Mouse (Mus musculus) heart, adult 2 months (tissue): ENCODE results near the gene Hnrnpul1. TPM values are rescaled to one million over a fixed set of nuclear protein-coding genes. Genes with fewer than 3 reads are reported as not detected.

Experiments used
- DNase-seq, 2 experiments: peaks; one replicate each; pipeline ENCODE4 v3.0.0; 2021
- H3K27ac ChIP-seq: fragments of 200-600 bp; 2 replicates; pipeline ENCODE4 v1.8.1; 2022
- H3K27me3 ChIP-seq: fragments of 200-500 bp; 2 replicates; pipeline ENCODE4 v1.6.1; 2012; ENCODE audit warnings: mild to moderate bottlenecking, low read length, inconsistent platforms, mixed read lengths; ENCODE audit not compliant: control insufficient read depth, insufficient read depth
- H3K36me3 ChIP-seq: fragments of 200-500 bp; 2 replicates; pipeline ENCODE4 v1.6.1; 2012; ENCODE audit warnings: low read length, inconsistent platforms; ENCODE audit not compliant: control insufficient read depth, insufficient read depth
- H3K4me1 ChIP-seq: fragments of 200-500 bp; 2 replicates; pipeline ENCODE4 v1.6.1; 2011; ENCODE audit warnings: low read length; ENCODE audit not compliant: control insufficient read depth, insufficient read depth
- H3K4me3 ChIP-seq: fragments of 200-600 bp; 2 replicates; pipeline ENCODE4 v1.8.1; 2022
- H3K79me2 ChIP-seq: fragments of 200-500 bp; replicated peaks from 2 replicates; pipeline ENCODE4 v1.6.1; 2012; ENCODE audit warnings: mild to moderate bottlenecking, inconsistent platforms, low read length, moderate library complexity, mixed read lengths; ENCODE audit not compliant: control insufficient read depth, insufficient read depth
- H3K9ac ChIP-seq: fragments of 200-500 bp; 2 replicates; pipeline ENCODE4 v1.6.1; 2012; ENCODE audit warnings: low read depth, mild to moderate bottlenecking, control low read depth, inconsistent platforms, low read length, mixed read lengths
- CTCF ChIP-seq: fragments of 200-600 bp; IDR thresholded peaks from 2 replicates; pipeline ENCODE4 v1.8.1; 2022; ENCODE audit warnings: antibody characterized with exemption, mild to moderate bottlenecking, moderate library complexity
- EP300 ChIP-seq: fragments of 200-500 bp; IDR thresholded peaks from 2 replicates; pipeline ENCODE4 v1.6.1; 2011; ENCODE audit warnings: low read depth, low read length, control low read depth; ENCODE audit not compliant: insufficient read depth
- POLR2A ChIP-seq: fragments of 200-500 bp; IDR thresholded peaks from 2 replicates; pipeline ENCODE4 v1.6.1; 2011; ENCODE audit warnings: mild to moderate bottlenecking, low read depth, low read length, control low read depth; ENCODE audit not compliant: insufficient read depth
- WGBS: fragments of 180-500 bp; shearing (Covaris S2); methylation state at CpG from one replicate; pipeline ENCODE4 v1.1.7; 2018; 5-methylcytosine and 5-hydroxymethylcytosine counted together
- intact Hi-C: fragments of 180-260 bp; cut with DNase I; formaldehyde crosslinking; loops from one replicate; pipeline ENCODE4 v1.15.1; 2025
- polyA plus RNA-seq: library from polyadenylated mRNA; depleted of rRNA; stranded (reverse); fragments of >200 nt; gene quantifications from 2 replicates; pipeline ENCODE4 v1.2.3, GENCODE M21; 2012; rRNA removed
- total RNA-seq, 2 experiments: library from RNA; stranded (reverse); gene quantifications; 2 replicates each; pipeline ENCODE4 v1.2.3; 2021

Hnrnpul1 gene
- total and polyA plus RNA-seq, 3 experiments: 29.4 to 76.2 (median 71.0) TPM

- Histone ChIP-seq H3K79me2 (no peaks in the 10 kb centered on the region), H3K9ac (no peak overlapping the region), H3K27me3 (no peaks in the 10 kb centered on the region; the same call in 1 of the 2 replicates), H3K27ac (no peak overlapping the region), H3K4me3 (no peak overlapping the region), H3K4me1 (peaks cover 2% of the 10 kb centered on the region; the same call in 1 of the 2 replicates), H3K36me3 (no peaks in the 10 kb centered on the region)
- no peak for TF ChIP-seq POLR2A
- TF ChIP-seq CTCF: no peak
- no peak for TF ChIP-seq EP300
- intact Hi-C loops: no loop called here
- no peak for DNase-seq
- WGBS: 66% methylated on average over 2 of the region's 2 CpGs
Observed at GRCm38 (mm10) chr7:25671686-25672085, 82.9 kb downstream of the Hnrnpul1 start.

Other genes with a start within 250 kb of the Hnrnpul1 start
- 1 to 10 TPM; 2.6 to 3.3 TPM for gene Ceacam2, start 214.9 kb downstream of the Hnrnpul1 start, total RNA-seq
- 0.06 and 0.10 TPM in 2 replicates for gene Ceacam2, start 214.9 kb downstream of the Hnrnpul1 start, polyA plus RNA-seq
- gene Erich4, start 138.9 kb downstream of the Hnrnpul1 start, total RNA-seq: under 1 TPM in 1 of 2 experiments, not detected in 1; 0.47 TPM
- gene Erich4, start 138.9 kb downstream of the Hnrnpul1 start, polyA plus RNA-seq: not detected in 2 replicates
- 10 to 100 TPM; 52.2 to 61.8 TPM for gene Dmac2, start 135.3 kb downstream of the Hnrnpul1 start, total RNA-seq
- 83.8 and 85.2 TPM in 2 replicates for gene Dmac2, start 135.3 kb downstream of the Hnrnpul1 start, polyA plus RNA-seq
- 1 to 10 TPM; 2.3 to 3.8 TPM for gene B3gnt8, start 128.1 kb downstream of the Hnrnpul1 start, total RNA-seq
- 4.7 and 6.4 TPM in 2 replicates for gene B3gnt8, start 128.1 kb downstream of the Hnrnpul1 start, polyA plus RNA-seq
- 100 to 1,000 TPM; 225 to 312 TPM for gene Bckdha, start 95.8 kb downstream of the Hnrnpul1 start, total RNA-seq
- gene Bckdha, start 95.8 kb downstream of the Hnrnpul1 start, polyA plus RNA-seq: 490 and 545 TPM in 2 replicates
- gene Exosc5, start 95.6 kb downstream of the Hnrnpul1 start, total RNA-seq: 10 to 100 TPM; 16.6 to 20.5 TPM
- gene Exosc5, start 95.6 kb downstream of the Hnrnpul1 start, polyA plus RNA-seq: 21.0 and 23.5 TPM in 2 replicates
- gene Tmem91, start 79.6 kb downstream of the Hnrnpul1 start, total RNA-seq: not detected
- gene Tmem91, start 79.6 kb downstream of the Hnrnpul1 start, polyA plus RNA-seq: 1.1 TPM in 1 of 2 replicates, not detected in the other
- 10 to 100 TPM in 1 of 2 experiments, 1 to 10 TPM in 1; 7.9 to 10.2 TPM for gene B9d2, start 74.0 kb downstream of the Hnrnpul1 start, total RNA-seq
- gene B9d2, start 74.0 kb downstream of the Hnrnpul1 start, polyA plus RNA-seq: 31.5 and 32.2 TPM in 2 replicates
- gene Tgfb1, start 67.8 kb downstream of the Hnrnpul1 start, total RNA-seq: 10 to 100 TPM; 21.5 to 22.5 TPM
- gene Tgfb1, start 67.8 kb downstream of the Hnrnpul1 start, polyA plus RNA-seq: 16.3 and 24.7 TPM in 2 replicates
- gene Ccdc97, start 35.7 kb downstream of the Hnrnpul1 start, total RNA-seq: 10 to 100 TPM; 51.8 to 59.3 TPM
- gene Ccdc97, start 35.7 kb downstream of the Hnrnpul1 start, polyA plus RNA-seq: 62.9 and 72.6 TPM in 2 replicates
- 10 to 100 TPM; 75.0 to 82.4 TPM for gene Axl, start 33.9 kb upstream of the Hnrnpul1 start, total RNA-seq
- gene Axl, start 33.9 kb upstream of the Hnrnpul1 start, polyA plus RNA-seq: 51.8 and 73.7 TPM in 2 replicates
- 1 to 10 TPM; 5.7 to 5.9 TPM for gene Cyp2s1, start 62.2 kb upstream of the Hnrnpul1 start, total RNA-seq
- gene Cyp2s1, start 62.2 kb upstream of the Hnrnpul1 start, polyA plus RNA-seq: 5.4 and 10.1 TPM in 2 replicates
- gene Cyp2b10, start 142.9 kb upstream of the Hnrnpul1 start, total RNA-seq: 1 to 10 TPM; 1.3 to 3.1 TPM
- gene Cyp2b10, start 142.9 kb upstream of the Hnrnpul1 start, polyA plus RNA-seq: 0.29 and 1.8 TPM in 2 replicates